Mouse (Mus musculus) heart, postnatal 4 days (tissue): ENCODE data around the gene Utrn. TPM values are rescaled to one million over a fixed set of nuclear protein-coding genes. Genes with fewer than 3 reads are reported as not detected.

Experiments used
- DNase-seq: peaks from one replicate; pipeline ENCODE4 v3.0.0; 2021
- total RNA-seq, 2 experiments: library from RNA; stranded (reverse); gene quantifications; 2 replicates each; pipeline ENCODE4 v1.2.3; 2021

The Utrn gene
- total RNA-seq, 2 experiments from 2014 or later: 95.0 to 104 TPM

DNA sequence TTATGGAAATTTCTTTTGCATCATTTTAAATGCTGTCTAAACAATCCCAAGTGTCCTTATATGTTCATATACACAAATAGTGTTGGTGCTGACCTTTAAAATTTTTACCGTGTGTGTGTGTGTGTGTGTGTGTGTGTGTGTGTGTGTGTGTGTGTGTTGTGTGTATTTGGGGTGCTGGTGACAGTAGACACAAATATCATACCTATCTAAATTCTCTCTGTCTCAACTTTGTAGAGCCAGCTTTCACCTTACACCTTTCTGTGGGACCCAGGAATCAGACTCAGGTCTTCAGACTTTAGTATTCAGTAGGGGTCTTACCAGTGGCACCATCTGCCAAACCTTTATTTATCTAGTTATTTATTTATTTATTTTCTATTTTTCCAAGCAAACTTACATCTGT lies 681 bp upstream of the Utrn start:
- no peak for DNase-seq

DNA sequence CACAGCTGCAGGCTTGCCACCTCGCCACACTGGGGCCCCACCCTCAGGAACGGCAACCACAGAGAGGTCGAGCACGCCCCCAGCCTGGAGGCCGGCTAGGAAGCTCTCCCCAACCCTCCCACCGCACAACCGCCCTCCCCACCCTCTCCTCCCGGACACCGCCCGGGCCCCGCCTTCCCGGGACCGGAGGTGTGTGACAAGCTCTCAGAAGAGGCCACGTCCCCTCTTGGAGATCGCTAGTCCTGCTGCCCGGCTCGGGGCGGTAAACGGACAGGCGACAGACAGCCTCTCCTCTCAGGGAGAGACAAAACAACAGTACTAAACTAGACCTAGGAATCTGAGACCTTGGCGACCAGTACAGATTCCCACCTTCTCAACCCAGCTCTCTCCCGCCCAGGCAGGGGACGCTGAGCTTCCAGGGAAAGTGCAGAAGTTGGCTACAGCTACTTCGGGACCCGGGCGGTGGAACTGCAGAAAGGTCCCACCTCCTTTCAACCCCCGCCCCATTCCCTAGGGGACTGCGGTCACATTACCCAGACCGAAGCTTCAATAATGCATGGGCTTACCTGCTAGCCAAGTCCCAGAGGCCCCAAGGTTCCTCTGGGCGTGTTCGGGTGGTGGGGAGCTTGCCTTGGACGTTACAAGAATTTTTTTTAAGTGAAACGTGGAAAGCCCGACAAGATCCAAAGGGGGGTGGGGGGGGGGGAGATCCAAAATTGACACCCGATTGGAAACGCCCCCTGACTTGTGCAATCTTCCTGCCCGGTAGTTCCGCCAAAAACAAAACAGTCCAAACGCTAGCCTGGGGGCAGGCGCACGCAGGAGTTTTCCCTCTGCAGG lies 756 bp downstream of the Utrn start:
- DNase-seq: peak; percentile 80

DNA sequence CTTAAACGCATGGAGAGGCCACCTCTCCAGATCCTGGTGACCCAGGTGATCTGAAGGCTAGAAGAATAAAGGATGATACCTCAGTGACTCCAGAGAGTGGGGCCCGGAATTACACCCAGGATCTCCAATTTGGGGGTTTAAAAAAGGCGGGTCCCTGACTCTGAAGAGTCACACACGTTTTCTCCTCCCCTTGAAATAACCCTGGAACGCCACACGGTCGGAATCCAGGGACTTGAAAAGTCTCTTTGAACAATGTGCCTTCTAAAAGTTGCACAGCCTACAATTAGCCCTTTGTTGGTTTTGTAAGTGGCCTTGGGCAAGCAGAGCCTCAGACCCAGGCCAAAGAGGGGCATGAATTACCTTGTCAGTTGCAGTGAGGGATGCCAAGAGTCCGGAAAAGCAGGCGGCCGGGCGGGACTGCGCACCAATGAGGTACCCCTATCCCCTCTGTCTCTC lies 1.4 kb downstream of the Utrn start:
- DNase-seq: peak; percentile 12

- DNase-seq: peak; percentile 62
Observed at GRCm38 (mm10) chr10:12866971-12867732, 2.0 kb downstream of the Utrn start.

DNA sequence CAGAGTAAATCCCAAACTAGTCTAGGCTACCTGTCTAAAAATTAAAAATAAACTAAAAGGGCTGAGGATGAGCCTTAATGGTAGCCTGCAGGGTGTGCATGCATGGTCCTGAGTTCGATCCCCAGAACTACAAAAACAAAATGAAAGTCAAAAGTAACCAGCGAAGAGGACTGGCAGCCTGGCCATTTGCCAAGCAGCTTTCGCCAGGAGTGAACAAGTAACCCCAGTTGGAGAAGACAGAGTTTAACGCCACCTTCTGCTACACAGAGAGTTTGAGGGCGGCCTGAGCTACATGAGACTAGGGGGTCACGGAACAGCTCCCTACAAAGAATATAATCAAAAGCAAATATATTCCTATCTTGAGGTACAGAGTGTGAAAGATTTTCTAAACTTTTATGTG lies 4.0 kb downstream of the Utrn start:
- DNase-seq: peak; percentile 27

DNA sequence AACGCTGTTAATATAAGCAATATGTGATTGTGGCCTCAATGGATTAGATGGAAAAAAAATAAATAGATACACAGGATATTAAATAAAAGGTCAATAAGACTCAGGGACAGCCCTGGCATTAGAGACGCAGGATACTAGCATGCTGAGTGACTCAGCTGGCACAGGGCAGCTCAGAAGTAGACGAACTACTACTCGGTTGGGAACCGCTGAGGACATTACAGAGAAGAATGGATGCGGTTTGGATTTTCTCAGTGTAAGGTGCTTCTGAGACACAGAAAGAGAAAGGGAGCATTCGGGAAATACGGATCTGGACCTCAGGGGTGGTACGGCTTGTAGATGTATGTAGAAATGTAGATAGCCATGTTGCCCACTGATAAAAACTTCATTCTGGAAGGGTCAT lies 5.6 kb downstream of the Utrn start:
- DNase-seq: no peak

- no peak for DNase-seq
Observed at GRCm38 (mm10) chr10:12862047-12862446, 7.1 kb downstream of the Utrn start.

DNA sequence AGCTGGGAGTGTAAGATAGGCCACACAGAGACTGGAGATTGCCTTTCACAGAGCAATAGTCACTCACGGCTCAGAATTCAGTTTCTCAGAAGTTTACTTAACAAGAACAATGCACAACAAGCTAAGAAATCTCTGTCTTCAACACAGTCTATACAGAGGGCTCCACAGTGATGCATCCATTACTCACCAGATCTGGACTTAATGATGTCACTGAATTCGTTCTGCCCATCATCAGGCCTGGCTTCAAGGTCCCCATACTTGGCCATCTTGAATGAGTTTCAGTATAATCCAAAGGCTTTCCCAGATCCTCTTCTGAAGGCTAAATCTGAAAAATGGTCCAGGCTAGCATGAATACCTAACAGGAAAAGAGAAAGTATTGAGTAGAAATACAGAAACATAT lies 7.8 kb downstream of the Utrn start:
- no peak for DNase-seq

DNA sequence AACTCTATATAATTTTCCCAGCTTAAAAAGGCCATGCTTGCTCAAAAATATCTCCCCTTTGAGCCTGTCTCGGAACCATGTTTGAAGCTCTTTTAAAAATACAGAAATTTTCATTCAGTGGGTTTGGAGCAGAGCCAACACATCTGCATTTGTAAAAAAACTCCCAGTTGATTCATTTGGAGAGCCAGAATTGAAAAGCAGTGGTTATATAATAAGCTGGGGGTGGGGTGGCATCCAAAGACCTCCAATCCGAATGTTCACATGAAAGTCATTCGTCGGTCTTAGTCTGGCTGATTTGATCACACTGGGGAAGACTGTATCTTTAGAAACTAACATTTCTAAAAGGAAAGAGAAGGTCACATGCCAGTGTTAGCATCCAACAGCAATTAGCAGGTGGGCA lies 8.4 kb downstream of the Utrn start:
- DNase-seq: no peak

GRCm38 (mm10) chr10:12860331-12860730 lies 8.8 kb downstream of the Utrn start:
- no peak for DNase-seq

DNA sequence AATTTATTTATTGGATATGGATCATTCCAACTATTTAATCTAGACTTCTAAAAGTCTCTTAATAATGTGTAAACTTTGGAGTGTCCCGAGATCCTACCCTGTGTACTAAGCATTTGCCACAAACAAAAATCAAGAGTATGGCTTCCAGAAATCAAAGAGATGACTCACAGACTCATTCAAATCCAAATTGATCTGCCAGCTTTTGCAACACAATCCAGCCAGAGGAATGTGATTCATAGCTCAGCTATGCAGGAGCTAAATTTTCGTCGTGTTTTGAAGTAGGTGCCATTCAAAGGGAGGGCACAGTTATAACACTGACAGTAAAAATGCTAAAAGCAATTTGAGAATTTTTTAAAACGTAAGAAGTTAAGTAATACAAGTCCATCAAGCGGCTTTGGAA lies 11.1 kb downstream of the Utrn start:
- no peak for DNase-seq

DNA sequence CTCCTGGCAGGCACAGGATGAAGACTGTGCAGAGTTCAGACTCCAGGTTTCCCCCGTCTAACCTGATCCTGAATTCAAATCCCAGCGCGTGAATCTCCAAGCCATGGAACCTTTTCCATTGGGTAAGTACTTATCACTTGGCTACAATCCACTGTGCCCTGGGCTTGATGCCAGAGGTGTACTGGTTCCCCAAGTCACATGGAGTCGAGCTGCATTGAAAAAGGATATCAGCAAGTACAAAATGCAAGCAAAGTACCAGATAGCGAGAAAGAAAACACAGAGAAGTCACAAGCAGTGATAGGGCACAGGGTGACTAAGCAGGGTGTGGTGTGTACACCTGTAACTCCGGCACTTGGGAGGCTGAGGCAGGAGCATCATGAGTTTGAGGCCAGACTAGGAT lies 14.9 kb downstream of the Utrn start:
- DNase-seq: peak; percentile 86

DNA sequence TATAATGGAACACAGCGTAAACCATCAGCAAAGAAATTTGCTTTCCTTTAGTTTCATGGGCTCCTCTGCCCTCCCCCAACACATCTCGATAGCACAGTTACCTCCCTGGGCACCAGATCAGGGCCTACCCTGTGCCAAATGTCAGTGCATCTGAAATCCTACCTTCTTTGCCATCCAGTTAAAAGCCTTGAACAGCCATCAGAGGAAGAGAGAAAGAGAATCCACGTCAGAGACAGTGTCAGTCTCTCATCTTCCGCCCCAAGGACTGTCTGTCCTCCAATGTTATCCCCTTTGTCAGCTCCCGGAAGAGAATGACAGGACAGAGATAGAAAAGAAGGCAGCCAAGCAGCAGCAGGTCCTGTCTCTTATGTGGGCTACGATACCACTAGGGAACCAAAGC lies 15.4 kb downstream of the Utrn start:
- DNase-seq: no peak

DNA sequence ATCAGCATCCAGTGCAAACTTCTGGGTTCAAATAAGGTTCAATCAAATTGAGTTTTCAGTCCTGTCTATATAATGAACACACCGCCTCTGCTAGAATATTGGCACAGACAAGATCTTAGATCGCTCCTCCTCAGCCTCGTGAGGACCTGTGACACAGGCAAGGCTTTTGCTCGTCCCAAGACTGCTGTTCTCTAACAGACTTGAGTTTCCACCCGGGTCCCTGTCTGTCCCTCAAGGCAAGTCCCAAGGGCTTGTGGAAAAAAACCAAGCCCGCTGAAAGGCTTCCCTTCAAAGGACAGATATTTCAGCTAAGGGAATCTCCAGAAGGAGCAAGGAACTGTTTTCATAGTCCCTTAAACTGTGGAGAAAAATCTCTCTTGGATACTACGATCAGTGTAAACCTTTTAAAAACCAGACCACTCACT lies 16.0 kb downstream of the Utrn start:
- no peak for DNase-seq

DNA sequence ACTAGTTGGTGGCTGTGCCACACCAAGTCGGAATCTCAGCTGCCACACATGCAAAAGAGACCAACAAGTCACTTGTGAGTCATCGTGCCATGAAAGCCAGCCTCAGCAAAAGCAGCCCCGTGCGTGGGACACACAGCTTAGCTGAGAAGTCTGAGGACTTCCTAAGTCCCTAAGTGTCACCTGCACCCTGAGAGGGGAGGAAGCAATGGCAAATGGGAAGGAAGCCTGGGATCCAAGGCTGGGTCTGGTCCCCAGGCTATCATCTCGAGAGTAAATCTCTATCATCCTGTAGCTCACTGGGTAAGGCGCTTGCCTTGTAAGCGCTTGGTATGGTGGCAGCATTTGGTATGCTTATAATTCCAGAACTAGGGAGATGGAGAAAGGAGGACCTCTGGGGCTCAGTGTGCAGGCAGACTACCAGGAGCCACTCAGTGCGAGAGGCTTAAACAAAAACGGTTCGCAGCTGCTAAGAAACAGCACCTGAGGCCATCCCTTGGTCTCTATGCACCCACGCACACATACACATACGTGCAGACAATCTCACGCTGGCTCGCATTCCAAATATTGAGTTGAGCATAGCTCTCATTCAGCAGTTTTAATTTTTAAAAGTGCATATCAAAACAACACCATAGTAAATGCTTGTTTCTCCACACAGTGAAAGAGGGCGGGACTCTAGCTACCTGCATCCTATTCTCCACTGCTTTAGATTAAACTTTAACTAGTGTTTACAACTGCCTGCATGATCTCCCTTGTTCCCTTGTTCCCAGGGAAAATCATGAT lies 16.6 kb downstream of the Utrn start:
- no peak for DNase-seq

- no peak for DNase-seq
Observed at GRCm38 (mm10) chr10:12850781-12851471, 18.2 kb downstream of the Utrn start.

DNA sequence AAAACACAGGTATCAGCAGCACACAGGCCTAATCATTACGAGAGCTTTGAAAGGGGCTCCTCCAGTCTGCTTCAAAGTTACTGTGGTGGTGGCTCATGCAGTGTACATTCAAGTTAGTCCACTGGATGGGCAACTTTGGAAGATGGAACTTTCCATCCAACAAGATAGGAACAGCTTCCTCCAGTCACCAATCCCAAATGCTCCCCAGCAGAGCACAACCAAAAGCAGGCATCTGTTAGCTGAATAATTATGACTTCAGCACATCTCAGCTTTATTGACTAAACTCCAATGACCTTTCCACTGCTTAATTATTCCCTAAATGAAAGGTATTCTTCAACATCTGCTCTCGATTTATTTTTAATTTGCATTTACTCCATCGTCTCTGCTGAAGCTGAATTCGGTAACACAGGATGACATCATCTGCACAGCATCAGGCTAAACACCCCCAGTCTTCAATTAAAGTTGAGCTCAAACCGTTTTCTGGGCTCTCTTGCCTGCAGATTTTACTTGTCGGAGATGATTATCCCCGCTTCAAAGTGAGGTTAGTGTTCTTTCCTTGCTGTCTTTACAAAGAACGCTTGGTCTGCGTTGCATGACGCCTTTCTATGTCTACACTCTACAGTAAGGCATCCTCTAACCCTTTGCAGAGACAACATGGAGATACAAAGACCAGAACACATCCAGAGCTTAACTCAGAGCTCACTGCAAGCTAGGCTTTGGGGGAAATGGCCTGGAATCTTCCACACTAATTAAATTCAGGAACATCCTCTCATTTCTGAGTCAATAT lies 20.6 kb downstream of the Utrn start:
- no peak for DNase-seq

DNA sequence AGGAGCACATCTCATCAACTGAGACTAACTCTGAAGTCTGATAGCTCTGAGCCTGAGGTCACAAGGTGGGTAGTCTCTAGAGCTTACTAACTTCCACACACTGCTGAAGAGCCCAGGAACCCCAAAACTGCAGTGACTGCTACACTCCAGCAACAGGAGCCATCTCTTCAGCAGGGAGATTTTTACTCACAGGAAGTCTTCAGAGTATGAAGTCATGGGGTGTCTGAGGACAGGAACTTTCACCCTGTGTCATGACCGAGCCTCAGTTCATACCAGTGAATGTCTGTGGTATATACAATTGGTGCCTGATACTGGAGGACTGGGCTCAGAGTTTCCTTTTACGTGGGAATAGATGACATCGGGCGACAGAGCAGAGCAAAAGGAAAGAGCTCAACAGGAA lies 26.6 kb downstream of the Utrn start:
- DNase-seq: no peak

GRCm38 (mm10) chr10:12841497-12841896 lies 27.7 kb downstream of the Utrn start:
- DNase-seq: no peak

GRCm38 (mm10) chr10:12837636-12838035 lies 31.5 kb downstream of the Utrn start:
- peak; percentile 40 for DNase-seq

DNA sequence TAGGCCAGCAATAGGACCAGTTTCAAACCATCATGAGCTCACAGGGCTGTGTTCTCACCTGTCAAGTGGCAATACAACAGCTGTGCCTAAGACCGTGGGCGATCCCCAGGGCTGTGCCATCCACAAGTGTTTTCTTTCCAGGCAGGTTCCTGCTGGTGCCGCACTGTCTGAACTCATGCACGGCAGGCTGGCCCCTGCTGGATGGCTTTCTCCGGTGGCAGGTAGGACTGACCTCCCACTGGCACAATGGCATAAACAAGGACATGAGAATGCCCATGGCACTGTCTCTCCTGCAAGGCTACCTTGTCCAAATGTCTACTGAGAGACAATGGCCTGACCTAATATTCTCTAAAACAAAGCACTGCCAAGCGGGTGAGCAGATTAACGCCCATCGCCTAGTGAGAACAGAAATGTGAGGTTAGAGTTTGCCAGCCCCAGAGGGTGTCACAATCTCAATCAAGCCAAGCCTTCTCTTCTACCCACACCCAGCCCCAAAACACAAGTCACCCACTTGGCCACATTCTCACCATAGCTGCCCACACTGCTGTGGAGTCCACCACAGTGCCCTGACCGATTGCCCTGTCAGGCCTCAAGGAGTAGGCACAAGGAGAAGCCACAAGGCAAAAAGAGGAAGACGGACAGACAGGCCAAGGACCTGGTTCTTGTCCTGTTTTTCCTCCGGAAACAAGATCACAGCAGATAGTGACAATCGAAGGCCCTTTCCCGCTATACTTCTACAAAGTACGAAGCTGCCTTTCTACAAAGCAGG lies 32.9 kb downstream of the Utrn start:
- DNase-seq: no peak
